Mouse (Mus musculus): ENCODE measurements around the gene Eif3j1. TPM values are rescaled to one million over a fixed set of nuclear protein-coding genes. Genes with fewer than 3 reads are reported as not detected.
"Not testable (repeated sequence)": the region's sequence is repeated elsewhere in the genome, so short reads cannot be mapped to it uniquely, and the experiment has no call there.

Eif3j1 gene
- total RNA-seq, 2 experiments from 2014 or later: 25.8 to 32.1 TPM

GRCm38 (mm10) chr2:122086446-122086845 lies 58.1 kb downstream of the Eif3j1 start:
- no peak for DNase-seq
- intact Hi-C loops (cut with DNase I): no loop called here

- intact Hi-C loops (cut with DNase I): no loop called here
- DNase-seq: no peak
These were observed 65.5 kb downstream of the Eif3j1 start for GRCm38 (mm10) chr2:122093844-122094243.

- DNase-seq; intact Hi-C loops (cut with DNase I): not testable (repeated sequence)
These were observed 69.3 kb downstream of the Eif3j1 start for GRCm38 (mm10) chr2:122097686-122098085.

GRCm38 (mm10) chr2:122102070-122102469 lies 73.7 kb downstream of the Eif3j1 start:
- no peak for DNase-seq
- intact Hi-C loops (cut with DNase I): no loop called here

Small RNA genes lying within 50 kb of the gene (microRNA-seq; reads per million reads assigned to microRNA genes)
- gene Gm47314: 0 to 0.74 reads per million in 2 experiments

Other genes with a start within 250 kb of the Eif3j1 start
- not detected for gene Frmd5, start 221.5 kb upstream of the Eif3j1 start, total RNA-seq (2021)
- gene Casc4, start 161.6 kb upstream of the Eif3j1 start, total RNA-seq (2021): 10 to 100 TPM; 10.1 to 11.5 TPM
- gene Ctdspl2, start 72.5 kb upstream of the Eif3j1 start, total RNA-seq (2021): 1 to 10 TPM; 5.3 to 7.5 TPM
- not detected for gene Mageb3, start 72.5 kb upstream of the Eif3j1 start, total RNA-seq (2021)
- gene Spg11, start 89.8 kb downstream of the Eif3j1 start, total RNA-seq (2021): 1 to 10 TPM; 4.1 to 4.8 TPM
- gene B2m, start 119.1 kb downstream of the Eif3j1 start, total RNA-seq (2021): 10 to 100 TPM; 61.2 to 75.7 TPM
- not detected for gene Trim69, start 132.2 kb downstream of the Eif3j1 start, total RNA-seq (2021)
- gene Patl2, start 157.6 kb downstream of the Eif3j1 start, total RNA-seq (2021): not detected
- gene Terb2, start 157.7 kb downstream of the Eif3j1 start, total RNA-seq (2021): not detected
- gene Sord, start 206.2 kb downstream of the Eif3j1 start, total RNA-seq (2021): 10 to 100 TPM; 39.0 to 51.1 TPM